Mouse (Mus musculus): ENCODE data around the gene Etv3. TPM values are rescaled to one million over a fixed set of nuclear protein-coding genes. Genes with fewer than 3 reads are reported as not detected.

Gene Etv3
- total and polyA plus RNA-seq, 2 experiments from 2014 or later, result 7.8 to 14.2 TPM

DNA sequence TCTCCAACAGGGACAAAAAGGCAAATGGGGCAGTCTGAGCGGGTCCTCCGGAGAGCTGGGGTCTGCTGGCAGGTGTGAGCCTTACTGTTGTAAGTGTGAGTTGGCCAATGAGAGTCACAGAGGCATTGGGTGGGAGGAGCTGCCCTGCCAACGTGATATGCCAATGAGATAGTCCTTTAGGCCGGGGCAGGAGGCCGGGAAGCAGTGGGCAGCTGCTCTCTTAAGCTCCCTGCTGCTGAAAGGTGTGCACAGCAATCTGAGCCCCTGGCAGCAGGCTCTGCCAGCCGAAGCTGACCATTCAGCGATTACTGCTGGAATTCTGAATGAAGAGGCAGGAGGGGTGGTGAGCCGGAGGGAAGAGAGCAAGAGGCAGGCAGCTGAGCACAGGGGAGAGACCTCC is 15.5 kb downstream of the Etv3 start:
- Histone ChIP-seq H3K4me3 (ENCODE audit: low read depth, low read length) (no peak overlapping the region), H3K27me3 (ENCODE audit: control insufficient read depth, insufficient read depth, low read length) (no peaks in the 10 kb centered on the region), H3K4me1 (ENCODE audit: control insufficient read depth, insufficient read depth) (peaks cover 37% of the 10 kb centered on the region), H3K9ac (replicated peaks; ENCODE audit: low read depth, low read length) (no peak overlapping the region), H3K4me2 (ENCODE audit: low read depth, low read length) (no peak overlapping the region), H3K36me3 (replicated peaks; ENCODE audit: control insufficient read depth, insufficient read depth, low read length) (peaks cover 23% of the 10 kb centered on the region), H3K9me3 (replicated peaks; ENCODE audit: control insufficient read depth, low read length) (no peaks in the 10 kb centered on the region), H3K27ac (ENCODE audit: low read depth) (peak overlapping the region; percentile 76)
- peak; percentile 55 for DNase-seq (ENCODE audit: low spot score)
- TF ChIP-seq EP300 (IDR thresholded peaks at IDR 0.05; ENCODE audit: low read depth) (no peak), CTCF (IDR thresholded peaks at IDR 0.05; ENCODE audit: low read depth) (no peak)
- ATAC-seq (ENCODE audit: insufficient read depth, low read depth), result peak; percentile 59
- 21% methylated on average over 8 of the region's 8 CpGs for WGBS

DNA sequence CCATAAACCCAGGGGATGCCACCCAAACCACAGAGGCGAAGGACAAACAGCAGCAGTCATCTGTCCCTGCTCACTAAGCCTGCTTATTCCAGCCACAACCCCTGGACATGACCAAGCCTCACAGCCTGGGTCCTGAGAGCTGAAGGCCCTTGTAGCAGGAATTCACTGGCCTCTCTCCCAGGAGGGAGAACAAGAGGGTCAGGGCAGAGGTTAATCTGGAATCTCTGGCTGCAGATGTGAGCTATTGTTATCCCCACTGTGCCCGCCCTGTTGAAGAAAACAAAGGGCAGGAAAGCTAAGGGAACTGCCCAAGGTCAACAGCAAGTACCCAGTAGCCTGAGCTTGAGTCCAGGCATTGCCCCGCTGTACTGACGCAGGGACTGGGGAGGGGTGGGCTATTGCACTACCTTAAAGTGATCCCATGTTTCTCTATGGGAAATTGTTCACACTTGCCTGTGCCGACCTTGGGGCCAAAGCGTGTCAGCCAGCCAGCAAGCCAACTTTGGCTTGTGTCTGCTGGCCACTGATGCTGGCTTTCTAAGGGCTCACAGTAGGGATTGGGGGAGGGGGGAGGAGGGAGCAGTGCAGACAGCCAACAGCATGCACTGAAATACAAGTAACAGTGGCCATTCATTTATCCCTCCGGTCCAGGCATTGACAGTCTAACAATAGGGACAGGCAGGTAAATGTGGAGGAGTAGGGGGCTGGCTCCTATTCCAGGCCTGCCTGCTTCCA is 17.4 kb downstream of the Etv3 start:
- Histone ChIP-seq H3K36me3 (replicated peaks; ENCODE audit: control insufficient read depth, insufficient read depth, low read length) (peaks cover 6% of the 10 kb centered on the region; the same call in 1 of the 2 replicates), H3K27ac (ENCODE audit: low read depth) (peak overlapping the region; percentile 68), H3K4me2 (ENCODE audit: low read depth, low read length) (no peak overlapping the region), H3K9me3 (replicated peaks; ENCODE audit: control insufficient read depth, low read length) (no peaks in the 10 kb centered on the region), H3K4me1 (ENCODE audit: control insufficient read depth, insufficient read depth) (peaks cover 37% of the 10 kb centered on the region), H3K4me3 (ENCODE audit: low read depth, low read length) (no peak overlapping the region), H3K27me3 (ENCODE audit: control insufficient read depth, insufficient read depth, low read length) (no peaks in the 10 kb centered on the region), H3K9ac (replicated peaks; ENCODE audit: low read depth, low read length) (no peak overlapping the region)
- ATAC-seq (ENCODE audit: insufficient read depth, low read depth), result peak; percentile 66
- peak; percentile 75 for DNase-seq (ENCODE audit: low spot score)
- TF ChIP-seq EP300 (IDR thresholded peaks at IDR 0.05; ENCODE audit: low read depth), result no peak; the same call in 1 of the 2 replicates
- no peak for TF ChIP-seq CTCF (IDR thresholded peaks at IDR 0.05; ENCODE audit: low read depth)
- WGBS, result 39% methylated on average over 7 of the region's 7 CpGs

DNA sequence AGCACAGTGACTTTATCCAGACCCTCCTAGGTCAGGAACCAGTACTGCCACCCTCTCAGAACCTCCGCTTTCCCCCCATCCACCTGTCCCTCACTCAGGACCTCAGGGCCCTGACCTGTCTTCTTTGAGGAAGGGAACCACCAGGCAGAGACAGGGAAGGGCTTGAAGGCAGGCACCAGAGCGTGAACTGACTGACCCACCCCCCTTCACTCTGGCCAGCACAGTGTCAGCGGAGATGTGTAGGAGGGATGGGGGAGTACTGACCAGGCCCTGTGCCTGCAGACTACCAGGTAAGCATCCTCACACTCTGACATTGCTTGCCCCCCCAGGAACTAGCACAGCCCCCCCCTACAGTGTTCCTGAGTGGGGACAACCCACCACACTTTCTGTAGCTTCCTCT is 20.3 kb downstream of the Etv3 start:
- peaks cover 5% of the 10 kb centered on the region; the same call in 1 of the 2 replicates for H3K27me3 ChIP-seq (ENCODE audit: control insufficient read depth, insufficient read depth, low read length)
- H3K27ac ChIP-seq (ENCODE audit: low read depth), result no peak overlapping the region
- H3K4me1 ChIP-seq (ENCODE audit: control insufficient read depth, insufficient read depth), result peaks cover 25% of the 10 kb centered on the region
- no peak for ATAC-seq (ENCODE audit: insufficient read depth, low read depth)
- H3K4me2 ChIP-seq (ENCODE audit: low read depth, low read length), result no peak overlapping the region
- no peak overlapping the region for H3K9ac ChIP-seq (replicated peaks; ENCODE audit: low read depth, low read length)
- H3K4me3 ChIP-seq (ENCODE audit: low read depth, low read length), result no peak overlapping the region
- TF ChIP-seq CTCF (IDR thresholded peaks at IDR 0.05; ENCODE audit: low read depth) (no peak), EP300 (IDR thresholded peaks at IDR 0.05; ENCODE audit: low read depth) (no peak)
- 91% methylated on average over 3 of the region's 3 CpGs for WGBS
- no peaks in the 10 kb centered on the region for H3K9me3 ChIP-seq (replicated peaks; ENCODE audit: control insufficient read depth, low read length)
- no peaks in the 10 kb centered on the region for H3K36me3 ChIP-seq (replicated peaks; ENCODE audit: control insufficient read depth, insufficient read depth, low read length)
- no peak for DNase-seq (ENCODE audit: low spot score)

DNA sequence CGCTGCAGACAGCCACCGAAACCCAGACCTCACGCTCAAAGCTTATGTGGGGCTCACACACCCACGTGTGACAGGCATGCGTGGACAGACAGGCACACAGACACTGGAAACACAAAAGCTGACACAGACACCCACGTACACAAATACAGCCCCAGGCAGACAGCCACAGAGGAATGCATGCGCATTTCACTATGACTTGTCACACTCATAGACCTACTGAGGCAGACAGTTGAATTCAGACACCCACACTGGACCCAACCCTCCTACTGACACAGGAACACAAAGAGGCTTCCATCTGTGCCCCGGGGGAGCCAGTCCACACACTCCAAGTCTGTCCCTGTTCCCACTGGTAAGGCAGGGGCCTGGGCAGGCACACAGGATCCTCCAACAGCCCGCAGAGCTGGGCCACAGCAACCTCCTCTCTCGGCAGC is 21.1 kb downstream of the Etv3 start:
- H3K4me1 ChIP-seq (ENCODE audit: control insufficient read depth, insufficient read depth), result peaks cover 19% of the 10 kb centered on the region
- DNase-seq (ENCODE audit: low spot score) (no peak), ATAC-seq (ENCODE audit: insufficient read depth, low read depth) (no peak)
- no peak overlapping the region for H3K27ac ChIP-seq (ENCODE audit: low read depth)
- H3K9me3 ChIP-seq (replicated peaks; ENCODE audit: control insufficient read depth, low read length), result no peaks in the 10 kb centered on the region
- peaks cover 9% of the 10 kb centered on the region; the same call in 1 of the 2 replicates for H3K27me3 ChIP-seq (ENCODE audit: control insufficient read depth, insufficient read depth, low read length)
- H3K36me3 ChIP-seq (replicated peaks; ENCODE audit: control insufficient read depth, insufficient read depth, low read length), result no peaks in the 10 kb centered on the region
- WGBS, result 85% methylated on average over 10 of the region's 10 CpGs
- TF ChIP-seq CTCF (IDR thresholded peaks at IDR 0.05; ENCODE audit: low read depth) (no peak), EP300 (IDR thresholded peaks at IDR 0.05; ENCODE audit: low read depth) (no peak)
- H3K4me3 ChIP-seq (ENCODE audit: low read depth, low read length), result no peak overlapping the region
- no peak overlapping the region for H3K4me2 ChIP-seq (ENCODE audit: low read depth, low read length)
- H3K9ac ChIP-seq (replicated peaks; ENCODE audit: low read depth, low read length), result no peak overlapping the region

DNA sequence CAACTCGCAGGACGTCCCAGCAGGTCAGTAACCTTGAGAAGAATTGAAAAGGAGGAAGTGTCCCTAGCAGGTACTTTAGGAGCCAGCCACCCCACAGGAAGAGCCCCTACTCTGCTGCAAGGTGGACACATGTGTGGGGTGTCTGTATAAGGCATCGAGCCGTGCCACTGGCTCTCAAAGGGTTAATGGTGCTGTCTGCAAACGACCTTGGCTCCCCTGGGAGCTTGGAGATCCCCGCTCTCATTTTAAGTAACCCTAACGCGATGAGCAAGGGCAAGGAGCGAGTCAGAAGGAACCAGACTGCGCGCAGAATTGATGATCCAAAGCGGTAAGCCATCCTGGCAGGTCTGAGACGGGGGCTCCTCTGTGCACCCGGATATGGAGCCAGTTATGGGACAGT is 24.7 kb downstream of the Etv3 start:
- Histone ChIP-seq H3K4me2 (ENCODE audit: low read depth, low read length) (no peak overlapping the region), H3K36me3 (replicated peaks; ENCODE audit: control insufficient read depth, insufficient read depth, low read length) (no peaks in the 10 kb centered on the region), H3K27me3 (ENCODE audit: control insufficient read depth, insufficient read depth, low read length) (peaks cover 9% of the 10 kb centered on the region), H3K4me1 (ENCODE audit: control insufficient read depth, insufficient read depth) (peaks cover 9% of the 10 kb centered on the region), H3K4me3 (ENCODE audit: low read depth, low read length) (no peak overlapping the region), H3K9me3 (replicated peaks; ENCODE audit: control insufficient read depth, low read length) (no peaks in the 10 kb centered on the region), H3K9ac (replicated peaks; ENCODE audit: low read depth, low read length) (no peak overlapping the region), H3K27ac (ENCODE audit: low read depth) (no peak overlapping the region)
- TF ChIP-seq EP300 (IDR thresholded peaks at IDR 0.05; ENCODE audit: low read depth) (no peak), CTCF (IDR thresholded peaks at IDR 0.05; ENCODE audit: low read depth) (no peak)
- DNase-seq (ENCODE audit: low spot score) (no peak), ATAC-seq (ENCODE audit: insufficient read depth, low read depth) (no peak)
- WGBS, result 36% methylated on average over 14 of the region's 14 CpGs

DNA sequence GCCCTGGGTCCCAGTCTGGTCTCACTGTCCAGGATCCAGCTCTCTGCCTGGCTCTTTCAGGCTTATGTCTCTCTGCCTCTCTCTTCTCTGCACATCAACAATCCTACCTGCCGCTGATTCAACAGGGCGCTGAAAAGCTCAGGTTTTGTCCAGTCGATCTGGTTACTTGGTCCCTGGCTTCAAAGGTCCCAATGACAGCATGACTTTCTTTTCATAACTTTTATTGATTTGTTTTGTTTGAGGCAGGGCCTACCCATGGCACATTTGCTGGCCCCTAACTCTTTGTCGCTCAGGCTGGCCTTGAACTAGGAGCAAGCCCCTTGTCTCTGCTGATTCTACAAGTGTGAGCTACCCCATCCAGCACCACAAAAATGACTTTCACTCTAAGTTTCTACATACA is 27.1 kb downstream of the Etv3 start:
- DNase-seq (ENCODE audit: low spot score), result no peak
- ATAC-seq (ENCODE audit: insufficient read depth, low read depth), result no peak
- H3K4me1 ChIP-seq (ENCODE audit: control insufficient read depth, insufficient read depth), result peaks cover 13% of the 10 kb centered on the region
- no peak overlapping the region for H3K9ac ChIP-seq (replicated peaks; ENCODE audit: low read depth, low read length)
- H3K36me3 ChIP-seq (replicated peaks; ENCODE audit: control insufficient read depth, insufficient read depth, low read length), result no peaks in the 10 kb centered on the region
- TF ChIP-seq CTCF (IDR thresholded peaks at IDR 0.05; ENCODE audit: low read depth), result no peak
- TF ChIP-seq EP300 (IDR thresholded peaks at IDR 0.05; ENCODE audit: low read depth), result no peak
- H3K27ac ChIP-seq (ENCODE audit: low read depth), result no peak overlapping the region
- no peak overlapping the region for H3K4me2 ChIP-seq (ENCODE audit: low read depth, low read length)
- H3K27me3 ChIP-seq (ENCODE audit: control insufficient read depth, insufficient read depth, low read length), result peaks cover 9% of the 10 kb centered on the region
- H3K4me3 ChIP-seq (ENCODE audit: low read depth, low read length), result no peak overlapping the region
- WGBS, result 86% methylated on average over 4 of the region's 4 CpGs
- no peaks in the 10 kb centered on the region for H3K9me3 ChIP-seq (replicated peaks; ENCODE audit: control insufficient read depth, low read length)
